Mouse (Mus musculus): ENCODE measurements around the gene Mctp2. TPM values are rescaled to one million over a fixed set of nuclear protein-coding genes. Genes with fewer than 3 reads are reported as not detected.

Gene Mctp2
- polyA plus RNA-seq, 1 experiment from 2014 or later, result 1.4 TPM

DNA sequence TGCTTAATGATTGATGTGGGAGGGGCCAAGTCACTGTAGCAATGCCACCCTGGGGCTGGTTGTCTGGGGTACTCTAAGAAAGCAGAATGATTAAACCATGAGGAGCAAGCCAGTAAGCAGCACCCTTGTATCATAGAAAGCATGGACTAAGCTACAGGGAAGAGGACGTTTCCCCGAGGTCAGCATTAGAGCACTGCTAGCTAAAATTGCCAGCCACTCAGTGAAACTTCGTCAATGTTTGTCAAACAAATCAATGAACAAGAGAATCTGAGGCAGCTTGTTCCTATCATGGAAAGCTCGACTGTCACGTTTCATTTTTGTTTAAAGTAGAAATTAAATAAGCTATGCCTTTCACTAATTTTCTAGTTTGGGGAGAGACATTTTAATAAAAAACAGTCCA, 124.8 kb downstream of the Mctp2 start:
- 53% methylated on average over 5 of the region's 5 CpGs for WGBS
- DNase-seq (ENCODE audit: low spot score) (no peak), ATAC-seq (ENCODE audit: low read depth) (no peak)
- H3K27ac ChIP-seq (replicated peaks; ENCODE audit: low read depth, low read length), result no peak overlapping the region
- no peaks in the 10 kb centered on the region for H3K27me3 ChIP-seq (replicated peaks; ENCODE audit: control insufficient read depth, insufficient read depth, low read length)
- H3K36me3 ChIP-seq (ENCODE audit: control insufficient read depth, insufficient read depth, low read length), result no peaks in the 10 kb centered on the region
- 0 out of 2 replicates have a peak, but pooled peaks cover 4% of the 10 kb centered on the region for H3K9me3 ChIP-seq (ENCODE audit: control insufficient read depth, low read length)
- no peaks in the 10 kb centered on the region for H3K4me1 ChIP-seq (ENCODE audit: control insufficient read depth, insufficient read depth, low read length)
- H3K4me2 ChIP-seq (ENCODE audit: low read depth, low read length), result no peak overlapping the region
- H3K9ac ChIP-seq (ENCODE audit: low read depth, low read length), result no peak overlapping the region
- H3K4me3 ChIP-seq (ENCODE audit: low read depth, low read length), result no peak overlapping the region

DNA sequence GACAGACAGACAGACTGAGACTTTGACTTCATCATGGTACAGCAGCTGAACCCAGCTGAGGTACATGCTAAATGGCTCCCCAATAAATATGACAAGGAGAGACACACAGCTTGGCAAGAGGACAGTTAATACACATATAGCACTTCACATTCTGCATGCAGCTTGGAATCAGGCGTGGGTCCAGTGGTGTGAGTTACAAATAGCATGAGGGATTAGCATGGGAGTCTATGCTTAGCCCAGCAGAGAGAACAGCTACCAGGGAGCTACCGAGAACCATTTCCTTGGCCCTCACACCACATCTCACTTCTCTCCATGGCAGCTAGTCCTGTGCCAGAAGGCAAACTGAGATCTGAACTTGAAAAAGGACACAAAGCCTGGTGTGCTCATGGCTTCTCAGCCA, 137.1 kb downstream of the Mctp2 start:
- Histone ChIP-seq H3K9me3 (ENCODE audit: control insufficient read depth, low read length) (no peaks in the 10 kb centered on the region), H3K4me3 (ENCODE audit: low read depth, low read length) (no peak overlapping the region), H3K27ac (replicated peaks; ENCODE audit: low read depth, low read length) (no peak overlapping the region), H3K4me2 (ENCODE audit: low read depth, low read length) (no peak overlapping the region), H3K27me3 (replicated peaks; ENCODE audit: control insufficient read depth, insufficient read depth, low read length) (no peaks in the 10 kb centered on the region), H3K4me1 (ENCODE audit: control insufficient read depth, insufficient read depth, low read length) (no peaks in the 10 kb centered on the region), H3K9ac (ENCODE audit: low read depth, low read length) (no peak overlapping the region), H3K36me3 (ENCODE audit: control insufficient read depth, insufficient read depth, low read length) (no peaks in the 10 kb centered on the region)
- 64% methylated on average over 2 of the region's 2 CpGs for WGBS
- DNase-seq (ENCODE audit: low spot score), result no peak
- no peak for ATAC-seq (ENCODE audit: low read depth)

GRCm38 (mm10) chr7:72165726-72166701, 140.4 kb downstream of the Mctp2 start:
- Histone ChIP-seq H3K9ac (ENCODE audit: low read depth, low read length) (no peak overlapping the region), H3K36me3 (ENCODE audit: control insufficient read depth, insufficient read depth, low read length) (no peaks in the 10 kb centered on the region), H3K4me3 (ENCODE audit: low read depth, low read length) (no peak overlapping the region), H3K27ac (replicated peaks; ENCODE audit: low read depth, low read length) (no peak overlapping the region), H3K27me3 (replicated peaks; ENCODE audit: control insufficient read depth, insufficient read depth, low read length) (no peaks in the 10 kb centered on the region), H3K4me2 (ENCODE audit: low read depth, low read length) (no peak overlapping the region), H3K9me3 (ENCODE audit: control insufficient read depth, low read length) (no peaks in the 10 kb centered on the region), H3K4me1 (ENCODE audit: control insufficient read depth, insufficient read depth, low read length) (no peaks in the 10 kb centered on the region)
- ATAC-seq (ENCODE audit: low read depth), result no peak
- WGBS, result 86% methylated on average over 13 of the region's 13 CpGs
- DNase-seq (ENCODE audit: low spot score), result no peak

- Histone ChIP-seq H3K4me1 (ENCODE audit: control insufficient read depth, insufficient read depth, low read length) (no peaks in the 10 kb centered on the region), H3K4me2 (ENCODE audit: low read depth, low read length) (no peak overlapping the region), H3K4me3 (ENCODE audit: low read depth, low read length) (no peak overlapping the region), H3K36me3 (ENCODE audit: control insufficient read depth, insufficient read depth, low read length) (no peaks in the 10 kb centered on the region), H3K27ac (replicated peaks; ENCODE audit: low read depth, low read length) (no peak overlapping the region), H3K9ac (ENCODE audit: low read depth, low read length) (no peak overlapping the region), H3K9me3 (ENCODE audit: control insufficient read depth, low read length) (no peaks in the 10 kb centered on the region), H3K27me3 (replicated peaks; ENCODE audit: control insufficient read depth, insufficient read depth, low read length) (no peaks in the 10 kb centered on the region)
- no peak for ATAC-seq (ENCODE audit: low read depth)
- 18% methylated on average over 1 of the region's 1 CpGs for WGBS
- no peak for DNase-seq (ENCODE audit: low spot score)
Observed at GRCm38 (mm10) chr7:72162256-72162655, 144.2 kb downstream of the Mctp2 start.

GRCm38 (mm10) chr7:72159513-72160063, 146.8 kb downstream of the Mctp2 start:
- Histone ChIP-seq H3K36me3 (ENCODE audit: control insufficient read depth, insufficient read depth, low read length) (no peaks in the 10 kb centered on the region), H3K4me3 (ENCODE audit: low read depth, low read length) (no peak overlapping the region), H3K27me3 (replicated peaks; ENCODE audit: control insufficient read depth, insufficient read depth, low read length) (no peaks in the 10 kb centered on the region), H3K4me2 (ENCODE audit: low read depth, low read length) (no peak overlapping the region), H3K27ac (replicated peaks; ENCODE audit: low read depth, low read length) (no peak overlapping the region), H3K4me1 (ENCODE audit: control insufficient read depth, insufficient read depth, low read length) (no peaks in the 10 kb centered on the region), H3K9me3 (ENCODE audit: control insufficient read depth, low read length) (no peaks in the 10 kb centered on the region), H3K9ac (ENCODE audit: low read depth, low read length) (no peak overlapping the region)
- ATAC-seq (ENCODE audit: low read depth) (no peak), DNase-seq (ENCODE audit: low spot score) (no peak)
- WGBS, result 54% methylated on average over 4 of the region's 4 CpGs

DNA sequence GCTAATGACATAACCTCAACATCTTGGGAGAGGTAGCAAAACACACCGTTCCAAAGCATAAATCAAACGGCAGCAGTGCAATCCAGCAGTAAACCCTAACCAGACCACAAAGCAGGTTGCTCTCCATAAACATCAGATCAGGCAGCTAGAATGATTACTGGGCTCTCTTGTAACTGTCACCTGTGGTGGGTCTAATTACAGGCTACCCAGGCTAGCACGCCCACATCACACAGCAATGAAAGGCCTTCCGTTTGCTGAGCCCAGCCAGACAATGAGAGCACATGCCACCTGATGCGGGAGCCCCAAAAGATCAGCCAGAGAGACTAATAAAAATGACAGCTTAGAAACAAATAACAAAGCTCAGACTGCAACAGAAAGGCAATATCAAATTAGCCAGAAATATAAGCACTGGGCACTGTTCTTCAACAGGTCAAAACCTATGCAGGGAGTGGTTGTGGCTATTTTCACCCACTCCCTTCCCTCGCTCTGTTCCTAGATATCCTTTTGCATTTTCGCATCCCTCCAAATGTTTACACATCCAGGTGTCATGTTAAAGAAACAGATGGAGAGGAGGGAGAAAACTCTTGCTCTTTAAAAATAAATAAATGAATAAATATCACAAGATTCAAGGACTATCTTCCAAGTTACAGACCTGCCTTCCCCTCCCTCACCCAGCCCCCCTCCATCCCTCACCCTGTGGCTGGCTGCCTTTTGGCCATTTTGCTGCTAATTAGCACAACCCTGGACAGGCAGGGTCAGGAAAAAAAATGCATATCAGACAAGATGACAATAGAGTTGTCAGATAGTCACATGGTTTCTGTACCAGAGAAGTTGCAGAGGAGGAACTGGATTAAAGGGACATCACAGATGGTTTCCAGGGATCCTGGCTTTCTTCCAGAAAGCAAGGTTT, 155.4 kb downstream of the Mctp2 start:
- no peak overlapping the region for H3K9ac ChIP-seq (ENCODE audit: low read depth, low read length)
- 49% methylated on average over 7 of the region's 7 CpGs for WGBS
- no peak overlapping the region for H3K27ac ChIP-seq (replicated peaks; ENCODE audit: low read depth, low read length)
- H3K4me2 ChIP-seq (ENCODE audit: low read depth, low read length), result no peak overlapping the region
- H3K9me3 ChIP-seq (ENCODE audit: control insufficient read depth, low read length), result no peaks in the 10 kb centered on the region
- no peaks in the 10 kb centered on the region for H3K27me3 ChIP-seq (replicated peaks; ENCODE audit: control insufficient read depth, insufficient read depth, low read length)
- no peak overlapping the region for H3K4me3 ChIP-seq (ENCODE audit: low read depth, low read length)
- ATAC-seq (ENCODE audit: low read depth) (peak; percentile 75), DNase-seq (ENCODE audit: low spot score) (peak; percentile 48)
- H3K4me1 ChIP-seq (ENCODE audit: control insufficient read depth, insufficient read depth, low read length), result no peaks in the 10 kb centered on the region
- H3K36me3 ChIP-seq (ENCODE audit: control insufficient read depth, insufficient read depth, low read length), result no peaks in the 10 kb centered on the region

DNA sequence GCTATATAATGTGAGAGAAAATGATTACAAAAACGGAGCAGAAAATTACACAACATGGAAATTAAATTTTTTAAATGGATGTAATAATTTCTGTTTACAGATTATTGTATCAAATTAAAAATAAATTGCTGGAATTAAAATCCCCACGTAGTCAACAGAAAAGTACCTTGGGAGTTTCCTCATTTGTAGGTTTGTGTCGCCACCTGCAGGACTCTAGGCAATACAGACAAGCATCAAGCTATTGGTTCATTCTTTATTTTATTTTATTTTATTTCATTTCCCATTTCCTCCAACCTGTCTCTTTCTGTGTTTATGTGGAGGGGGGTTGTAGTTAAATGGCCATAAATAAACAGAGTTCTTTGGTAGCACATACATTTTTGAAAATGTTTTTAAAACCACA, 157.3 kb downstream of the Mctp2 start:
- Histone ChIP-seq H3K4me2 (ENCODE audit: low read depth, low read length) (no peak overlapping the region), H3K9me3 (ENCODE audit: control insufficient read depth, low read length) (no peaks in the 10 kb centered on the region), H3K27ac (replicated peaks; ENCODE audit: low read depth, low read length) (no peak overlapping the region), H3K27me3 (replicated peaks; ENCODE audit: control insufficient read depth, insufficient read depth, low read length) (no peaks in the 10 kb centered on the region), H3K4me1 (ENCODE audit: control insufficient read depth, insufficient read depth, low read length) (no peaks in the 10 kb centered on the region), H3K9ac (ENCODE audit: low read depth, low read length) (no peak overlapping the region), H3K36me3 (ENCODE audit: control insufficient read depth, insufficient read depth, low read length) (no peaks in the 10 kb centered on the region), H3K4me3 (ENCODE audit: low read depth, low read length) (no peak overlapping the region)
- peak; percentile 64 for DNase-seq (ENCODE audit: low spot score)
- no peak for ATAC-seq (ENCODE audit: low read depth)
- WGBS, result 16% methylated on average over 3 of the region's 3 CpGs

DNA sequence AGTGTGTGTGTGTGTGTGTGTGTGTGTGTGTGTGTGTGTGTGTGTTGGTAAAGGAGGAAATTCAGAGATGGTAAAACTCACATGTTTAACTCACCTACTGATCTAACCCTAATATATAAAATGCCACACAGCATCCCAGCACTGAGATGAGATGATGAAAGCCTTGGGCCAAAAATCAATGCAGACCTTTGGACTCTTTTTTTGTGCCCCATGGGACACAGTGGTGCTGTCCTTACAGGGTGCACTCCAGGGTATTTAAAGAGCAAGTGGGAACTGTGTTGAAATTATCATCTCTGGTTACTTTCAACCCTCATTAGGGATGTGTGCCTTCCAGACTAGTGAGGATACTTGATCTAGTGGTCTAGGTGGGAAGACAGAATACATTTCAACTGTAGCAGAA, 159.6 kb downstream of the Mctp2 start:
- Histone ChIP-seq H3K27ac (replicated peaks; ENCODE audit: low read depth, low read length) (no peak overlapping the region), H3K4me2 (ENCODE audit: low read depth, low read length) (no peak overlapping the region), H3K36me3 (ENCODE audit: control insufficient read depth, insufficient read depth, low read length) (no peaks in the 10 kb centered on the region), H3K4me1 (ENCODE audit: control insufficient read depth, insufficient read depth, low read length) (no peaks in the 10 kb centered on the region), H3K4me3 (ENCODE audit: low read depth, low read length) (no peak overlapping the region), H3K9ac (ENCODE audit: low read depth, low read length) (no peak overlapping the region), H3K9me3 (ENCODE audit: control insufficient read depth, low read length) (no peaks in the 10 kb centered on the region), H3K27me3 (replicated peaks; ENCODE audit: control insufficient read depth, insufficient read depth, low read length) (no peaks in the 10 kb centered on the region)
- no peak for DNase-seq (ENCODE audit: low spot score)
- ATAC-seq (ENCODE audit: low read depth), result no peak
